Mouse (Mus musculus) ES-Bruce4 (cell line): Measurements from ENCODE around the gene Psmb7.

ENCODE experiments used
- CTCF ChIP-seq: IDR thresholded peaks from one replicate; pipeline ENCODE4 v1.8.1; 2011; ENCODE audit warnings: low read depth, low read length
- EP300 ChIP-seq: IDR thresholded peaks from 2 replicates; pipeline ENCODE4 v1.6.1; 2011; ENCODE audit warnings: low read depth, low read length; ENCODE audit not compliant: insufficient read depth
- POLR2A ChIP-seq: IDR thresholded peaks from one replicate; pipeline ENCODE4 v1.8.1; 2011; ENCODE audit warnings: low read length; ENCODE audit not compliant: insufficient read depth

- TF ChIP-seq EP300 (no peak), CTCF (no peak), POLR2A (no peak)
Observed at GRCm38 (mm10) chr2:38539677-38540076, 104.2 kb downstream of the Psmb7 start.
